16 mouse cellular contexts compared by ENCODE assay signal in the genomic region with DNA sequence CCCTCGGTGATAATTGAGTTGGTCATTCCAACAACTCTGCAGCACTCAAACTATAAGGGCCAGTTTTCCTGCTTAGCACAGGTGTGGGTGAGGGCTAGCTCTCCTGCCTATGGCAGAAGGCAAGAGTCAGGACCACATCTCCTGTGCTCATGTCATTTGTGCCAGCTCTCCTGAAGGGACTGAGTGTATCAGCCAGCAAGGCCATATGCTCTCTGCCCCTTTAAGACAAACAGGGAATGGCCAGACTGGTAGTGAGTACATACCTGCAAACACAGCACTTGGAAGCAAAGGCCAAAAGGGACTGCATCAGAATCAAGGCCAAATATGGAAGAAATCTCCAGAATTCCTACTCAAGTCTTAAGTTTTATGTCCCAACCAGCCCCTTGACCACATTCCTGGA. TPM values are rescaled to one million over a fixed set of nuclear protein-coding genes. Genes with fewer than 3 reads are reported as not detected.
"Had no signal": no experiment of that assay in that cellular context is flagged by ENCODE, and none has a peak within 500 bp of the region (broad histone marks: within the 10 kb centered on the region; RNA-seq: fewer than 3 reads in every experiment).

No protein-coding gene starts in this region.

- DNase-seq: kidney, postnatal 10 days; kidney, postnatal 4 days; left cerebral cortex, postnatal 4 days; lung, adult 18-20 months; lung, postnatal 10 days; lung, postnatal 36 days; retina, postnatal 1 day; right cerebral cortex, postnatal 25 days; spleen, adult 18-20 months; thymus, postnatal 25 days had no signal

RNA-seq across cellular contexts. Expression of a gene that starts 41.7 kb away (rescaled TPM):
- total RNA-seq: layer of hippocampus, adult 18-20 months; layer of hippocampus, postnatal 14 days; left cerebral cortex, adult 8-10 months; left cerebral cortex, postnatal 14 days; left cerebral cortex, postnatal 4 days; monocyte, adult 5-6 weeks; neutrophil, adult 5-6 weeks had no signal
